Mouse (Mus musculus) E14TG2a.4 (cell line): ENCODE results near the gene Atrnl1.

ENCODE experiments used
- CTCF ChIP-seq: conservative IDR thresholded peaks from 2 replicates; pipeline ENCODE4 v1.5.1; 2014; ENCODE audit warnings: low read length
- NANOG ChIP-seq: IDR thresholded peaks from 2 replicates; pipeline ENCODE4 v1.6.1; 2014; ENCODE audit warnings: borderline replicate concordance, low read length, mixed read lengths
- POU5F1 ChIP-seq: IDR thresholded peaks from 2 replicates; pipeline ENCODE4 v1.6.1; 2014; ENCODE audit warnings: low read length, borderline replicate concordance

- TF ChIP-seq CTCF (no peak), NANOG (no peak), POU5F1 (no peak)
These were observed 550.7 kb downstream of the Atrnl1 start for GRCm38 (mm10) chr19:58161569-58161968.
